Mouse (Mus musculus): ENCODE data around the gene Zcchc14.

DNA sequence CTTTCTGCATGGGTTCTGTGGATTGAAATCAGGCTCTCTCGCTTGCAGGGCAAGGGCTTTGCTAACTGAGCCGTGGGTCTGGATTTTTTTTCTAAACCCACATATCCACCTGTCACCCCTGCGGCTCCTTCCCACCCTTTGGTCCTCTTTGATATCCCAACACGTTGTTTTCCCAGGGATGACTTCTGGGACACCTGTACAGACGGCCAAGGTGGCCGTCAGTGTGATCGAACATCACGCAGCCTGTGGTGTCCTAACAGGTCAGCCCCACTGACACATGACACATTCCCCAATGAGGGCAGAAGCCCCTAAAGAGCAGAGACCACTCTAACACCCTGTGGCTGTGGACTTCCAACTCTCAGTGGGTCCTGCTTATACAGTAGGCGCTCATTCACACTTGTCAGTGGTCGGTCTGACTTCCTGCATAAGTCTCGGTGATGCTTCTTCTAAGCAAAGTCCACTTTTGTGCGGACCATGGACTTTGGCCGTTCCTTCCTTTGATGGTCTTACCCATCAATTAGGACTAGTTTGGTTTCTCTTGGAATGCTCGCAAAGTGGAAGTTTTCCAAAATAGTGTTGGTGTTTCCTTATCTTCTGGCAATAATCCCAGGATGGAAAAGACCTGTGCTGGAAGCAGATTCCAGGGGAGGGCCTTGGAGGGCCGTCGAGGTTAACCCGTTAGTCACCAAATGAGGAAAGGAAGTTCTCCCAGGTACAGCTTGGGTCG lies 9.1 kb upstream of the Zcchc14 start:
- no peak for TF ChIP-seq NELFE (IDR thresholded peaks at IDR 0.05; ENCODE audit: low read depth, low read length)
- no peak for TF ChIP-seq CTCF (conservative IDR thresholded peaks at IDR 0.05 in 1 of 2, IDR thresholded peaks at IDR 0.05 in 1 of 2; ENCODE audit: low read depth in 2 of 2, low read length in 2 of 2)
- no peak for TF ChIP-seq EP300 (IDR thresholded peaks at IDR 0.05; ENCODE audit: low read length)
- TF ChIP-seq GABPA (IDR thresholded peaks at IDR 0.05; ENCODE audit: insufficient replicate concordance, low read depth, low read length), result no peak
- no peak for TF ChIP-seq POLR2A (IDR thresholded peaks at IDR 0.05; ENCODE audit: low read depth, low read length)

All from CH12.LX (cell line).